Mouse (Mus musculus): ENCODE results near the gene Fam161a. TPM values are rescaled to one million over a fixed set of nuclear protein-coding genes. Genes with fewer than 3 reads are reported as not detected.
"Not testable (repeated sequence)": the region's sequence is repeated elsewhere in the genome, so short reads cannot be mapped to it uniquely, and the experiment has no call there.

Gene Fam161a
- polyA plus RNA-seq, 1 experiment from 2014 or later: 3.6 TPM

GRCm38 (mm10) chr11:23020841-23021240, 13.5 kb downstream of the Fam161a start:
- Histone ChIP-seq H3K9ac (no peak overlapping the region), H3K27me3 (no peaks in the 10 kb centered on the region), H3K4me2 (no peak overlapping the region), H3K4me1 (no peaks in the 10 kb centered on the region), H3K9me3 (no peaks in the 10 kb centered on the region), H3K4me3 (no peak overlapping the region), H3K36me3 (no peaks in the 10 kb centered on the region), H3K27ac (no peak overlapping the region)
- ATAC-seq (ENCODE audit: insufficient number of reproducible peaks, insufficient read depth, low FRiP score, low TSS enrichment, low read depth): no peak
- WGBS: 89% methylated on average over 14 of the region's 14 CpGs

- H3K4me1 ChIP-seq: no peaks in the 10 kb centered on the region
- no peaks in the 10 kb centered on the region for H3K36me3 ChIP-seq
- no peak overlapping the region for H3K4me2 ChIP-seq
- H3K9me3 ChIP-seq: no peaks in the 10 kb centered on the region
- no peak overlapping the region for H3K4me3 ChIP-seq
- no peak overlapping the region for H3K27ac ChIP-seq
- 90% methylated on average over 2 of the region's 2 CpGs for WGBS
- no peak for ATAC-seq (ENCODE audit: insufficient number of reproducible peaks, insufficient read depth, low FRiP score, low TSS enrichment, low read depth)
- no peak overlapping the region for H3K9ac ChIP-seq
- no peaks in the 10 kb centered on the region for H3K27me3 ChIP-seq
These were observed 15.8 kb downstream of the Fam161a start for GRCm38 (mm10) chr11:23023155-23023554.

- Histone ChIP-seq H3K9ac (no peak overlapping the region), H3K27me3 (no peaks in the 10 kb centered on the region), H3K36me3 (no peaks in the 10 kb centered on the region), H3K27ac (no peak overlapping the region), H3K9me3 (no peaks in the 10 kb centered on the region), H3K4me1 (no peaks in the 10 kb centered on the region), H3K4me2 (no peak overlapping the region), H3K4me3 (no peak overlapping the region)
- ATAC-seq (ENCODE audit: insufficient number of reproducible peaks, insufficient read depth, low FRiP score, low TSS enrichment, low read depth): no peak
- WGBS: 70% methylated on average over 3 of the region's 3 CpGs
These were observed 16.8 kb downstream of the Fam161a start for GRCm38 (mm10) chr11:23024169-23024568.

GRCm38 (mm10) chr11:23028957-23029356, 21.6 kb downstream of the Fam161a start:
- no peak overlapping the region for H3K4me3 ChIP-seq
- no peak overlapping the region for H3K27ac ChIP-seq
- no peaks in the 10 kb centered on the region for H3K9me3 ChIP-seq
- H3K36me3 ChIP-seq: no peaks in the 10 kb centered on the region
- no peak for ATAC-seq (ENCODE audit: insufficient number of reproducible peaks, insufficient read depth, low FRiP score, low TSS enrichment, low read depth)
- 58% methylated on average over 3 of the region's 3 CpGs for whole genome bisulfite sequencing
- no peak overlapping the region for H3K9ac ChIP-seq
- H3K27me3 ChIP-seq: no peaks in the 10 kb centered on the region
- H3K4me2 ChIP-seq: no peak overlapping the region
- no peaks in the 10 kb centered on the region for H3K4me1 ChIP-seq

- H3K4me3 ChIP-seq: no peak overlapping the region
- ATAC-seq (ENCODE audit: insufficient number of reproducible peaks, insufficient read depth, low FRiP score, low TSS enrichment, low read depth): no peak
- no peak overlapping the region for H3K9ac ChIP-seq
- 76% methylated on average over 6 of the region's 6 CpGs for WGBS
- no peak overlapping the region for H3K27ac ChIP-seq
- no peak overlapping the region for H3K4me2 ChIP-seq
- H3K27me3 ChIP-seq: no peaks in the 10 kb centered on the region
- H3K4me1 ChIP-seq: no peaks in the 10 kb centered on the region
- no peaks in the 10 kb centered on the region for H3K36me3 ChIP-seq
- no peaks in the 10 kb centered on the region for H3K9me3 ChIP-seq
These were observed 22.1 kb downstream of the Fam161a start for GRCm38 (mm10) chr11:23029399-23029798.

- H3K9me3 ChIP-seq: no peaks in the 10 kb centered on the region
- no peak for ATAC-seq (ENCODE audit: insufficient number of reproducible peaks, insufficient read depth, low FRiP score, low TSS enrichment, low read depth)
- H3K36me3 ChIP-seq: no peaks in the 10 kb centered on the region
- H3K4me1 ChIP-seq: peaks cover 10% of the 10 kb centered on the region
- no peak overlapping the region for H3K9ac ChIP-seq
- WGBS: 54% methylated on average over 5 of the region's 5 CpGs
- no peak overlapping the region for H3K4me2 ChIP-seq
- H3K27ac ChIP-seq: no peak overlapping the region
- H3K27me3 ChIP-seq: no peaks in the 10 kb centered on the region
- H3K4me3 ChIP-seq: no peak overlapping the region
These were observed 39.9 kb downstream of the Fam161a start for GRCm38 (mm10) chr11:23047252-23047651.

- Histone ChIP-seq H3K9ac (0 out of 2 replicates have a peak overlapping the region, but pooled peaks have one; percentile 27), H3K36me3 (no peaks in the 10 kb centered on the region), H3K4me1 (peaks cover 10% of the 10 kb centered on the region), H3K9me3 (no peaks in the 10 kb centered on the region), H3K27me3 (no peaks in the 10 kb centered on the region), H3K4me2 (peak overlapping the region; percentile 45), H3K4me3 (peak overlapping the region; percentile 14), H3K27ac (no peak overlapping the region)
- WGBS: 34% methylated on average over 20 of the region's 20 CpGs
- ATAC-seq (ENCODE audit: insufficient number of reproducible peaks, insufficient read depth, low FRiP score, low TSS enrichment, low read depth): peak; percentile 20; the same call in 1 of the 2 replicates
These were observed 40.6 kb downstream of the Fam161a start for GRCm38 (mm10) chr11:23047663-23048582.

GRCm38 (mm10) chr11:23049642-23050041, 42.3 kb downstream of the Fam161a start:
- Histone ChIP-seq H3K4me3 (no peak overlapping the region), H3K9ac (no peak overlapping the region), H3K27ac (no peak overlapping the region), H3K36me3 (no peaks in the 10 kb centered on the region), H3K4me2 (no peak overlapping the region), H3K4me1 (peaks cover 10% of the 10 kb centered on the region), H3K9me3 (no peaks in the 10 kb centered on the region), H3K27me3 (no peaks in the 10 kb centered on the region)
- ATAC-seq (ENCODE audit: insufficient number of reproducible peaks, insufficient read depth, low FRiP score, low TSS enrichment, low read depth): no peak

GRCm38 (mm10) chr11:23052353-23052752, 45.0 kb downstream of the Fam161a start:
- Histone ChIP-seq H3K27ac (no peak overlapping the region), H3K27me3 (no peaks in the 10 kb centered on the region), H3K36me3 (no peaks in the 10 kb centered on the region), H3K4me3 (no peak overlapping the region), H3K4me1 (peaks cover 10% of the 10 kb centered on the region), H3K9ac (no peak overlapping the region), H3K4me2 (no peak overlapping the region), H3K9me3 (no peaks in the 10 kb centered on the region)
- ATAC-seq (ENCODE audit: insufficient number of reproducible peaks, insufficient read depth, low FRiP score, low TSS enrichment, low read depth): no peak
- WGBS: 63% methylated on average over 4 of the region's 4 CpGs

GRCm38 (mm10) chr11:23063153-23063552, 55.8 kb downstream of the Fam161a start:
- no peak overlapping the region for H3K9ac ChIP-seq
- no peaks in the 10 kb centered on the region for H3K27me3 ChIP-seq
- H3K36me3 ChIP-seq: no peaks in the 10 kb centered on the region
- H3K4me3 ChIP-seq: no peak overlapping the region
- no peaks in the 10 kb centered on the region for H3K9me3 ChIP-seq
- H3K4me2 ChIP-seq: no peak overlapping the region
- H3K4me1 ChIP-seq: peaks cover 4% of the 10 kb centered on the region; the same call in 1 of the 2 replicates
- no peak for ATAC-seq (ENCODE audit: insufficient number of reproducible peaks, insufficient read depth, low FRiP score, low TSS enrichment, low read depth)
- 83% methylated on average over 6 of the region's 6 CpGs for WGBS
- H3K27ac ChIP-seq: no peak overlapping the region

GRCm38 (mm10) chr11:23063857-23064256, 56.5 kb downstream of the Fam161a start:
- WGBS: 65% methylated on average over 3 of the region's 3 CpGs
- H3K4me3 ChIP-seq: no peak overlapping the region
- no peak overlapping the region for H3K27ac ChIP-seq
- H3K36me3 ChIP-seq: no peaks in the 10 kb centered on the region
- no peaks in the 10 kb centered on the region for H3K27me3 ChIP-seq
- peaks cover 6% of the 10 kb centered on the region; the same call in 1 of the 2 replicates for H3K4me1 ChIP-seq
- H3K4me2 ChIP-seq: no peak overlapping the region
- no peak overlapping the region for H3K9ac ChIP-seq
- no peak for ATAC-seq (ENCODE audit: insufficient number of reproducible peaks, insufficient read depth, low FRiP score, low TSS enrichment, low read depth)
- no peaks in the 10 kb centered on the region; the same call in 1 of the 2 replicates for H3K9me3 ChIP-seq

GRCm38 (mm10) chr11:23064276-23064675, 56.9 kb downstream of the Fam161a start:
- not testable (repeated sequence) for H3K4me3 ChIP-seq; H3K36me3 ChIP-seq; H3K9me3 ChIP-seq; H3K9ac ChIP-seq; ATAC-seq (ENCODE audit: insufficient number of reproducible peaks, insufficient read depth, low FRiP score, low TSS enrichment, low read depth); H3K27me3 ChIP-seq; H3K4me1 ChIP-seq; H3K4me2 ChIP-seq; H3K27ac ChIP-seq
- WGBS: 39% methylated on average over 3 of the region's 3 CpGs
